Mouse (Mus musculus) megakaryocyte, embryonic 14.5 days (primary cell): Measurements from ENCODE around the gene Ipo8.

ENCODE experiments used
- FLI1 ChIP-seq: IDR thresholded peaks from 2 replicates; pipeline ENCODE4 v1.6.1; 2012; ENCODE audit warnings: low read length, inconsistent platforms, mixed read lengths
- GATA1 ChIP-seq: IDR thresholded peaks from 3 replicates; pipeline ENCODE4 v1.6.1; 2012; ENCODE audit warnings: mixed read lengths, low read length, inconsistent platforms, borderline replicate concordance

DNA sequence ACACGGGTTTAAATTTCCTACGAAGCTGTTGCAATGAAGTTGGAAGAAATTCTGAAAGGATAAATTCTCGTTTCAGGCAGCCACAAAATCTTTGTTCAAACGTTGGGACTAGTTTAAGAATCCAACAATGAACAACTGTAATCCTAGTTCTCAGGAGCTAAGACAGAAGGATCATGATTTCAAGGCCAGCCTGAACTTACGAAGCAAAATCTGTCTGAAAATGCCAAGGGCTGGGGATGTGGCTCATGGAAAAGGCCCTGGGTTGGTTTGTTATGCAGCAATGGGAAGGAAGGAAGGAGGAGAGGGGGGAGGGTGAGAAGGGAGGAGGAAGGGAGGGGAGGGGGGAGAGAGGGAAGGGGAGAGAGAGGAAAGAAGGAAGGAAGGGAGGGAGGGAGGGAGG is 14.5 kb downstream of the Ipo8 start:
- no peak for TF ChIP-seq GATA1
- no peak for TF ChIP-seq FLI1
